Mouse (Mus musculus) heart, adult 8-10 months (tissue): ENCODE measurements around the gene Trappc6b. TPM values are rescaled to one million over a fixed set of nuclear protein-coding genes. Genes with fewer than 3 reads are reported as not detected.

Experiments used
- total RNA-seq, 4 experiments: library from RNA; stranded (reverse); gene quantifications; 2 replicates each; pipeline ENCODE4 v1.2.4; 2022

The Trappc6b gene
- total RNA-seq, 4 experiments from 2014 or later = 57.6 to 75.2 (median 68.7) TPM

Other genes with a start within 250 kb of the Trappc6b start
- 10 to 100 TPM; 42.2 to 47.9 (median 45.9) TPM for gene Sec23a, start 49.5 kb downstream of the Trappc6b start, total RNA-seq
- 1 to 10 TPM; 4.3 to 6.2 (median 5.3) TPM for gene Gemin2, start 48.1 kb downstream of the Trappc6b start, total RNA-seq
- gene Pnn, start 5.4 kb upstream of the Trappc6b start, total RNA-seq = 10 to 100 TPM; 18.8 to 35.6 (median 25.9) TPM
- 100 to 1,000 TPM in 2 of 4 experiments, 10 to 100 TPM in 2; 93.4 to 113 (median 106) TPM for gene Mia2, start 34.3 kb upstream of the Trappc6b start, total RNA-seq
- gene Fbxo33, start 158.3 kb upstream of the Trappc6b start, total RNA-seq = 1 to 10 TPM; 5.0 to 9.9 (median 7.9) TPM